Mouse (Mus musculus): Measurements from ENCODE around the gene Mtcp1.
A peak's percentile ranks its signal among the peaks of the same experiment; 100 is the strongest.

Gene Mtcp1

DNA sequence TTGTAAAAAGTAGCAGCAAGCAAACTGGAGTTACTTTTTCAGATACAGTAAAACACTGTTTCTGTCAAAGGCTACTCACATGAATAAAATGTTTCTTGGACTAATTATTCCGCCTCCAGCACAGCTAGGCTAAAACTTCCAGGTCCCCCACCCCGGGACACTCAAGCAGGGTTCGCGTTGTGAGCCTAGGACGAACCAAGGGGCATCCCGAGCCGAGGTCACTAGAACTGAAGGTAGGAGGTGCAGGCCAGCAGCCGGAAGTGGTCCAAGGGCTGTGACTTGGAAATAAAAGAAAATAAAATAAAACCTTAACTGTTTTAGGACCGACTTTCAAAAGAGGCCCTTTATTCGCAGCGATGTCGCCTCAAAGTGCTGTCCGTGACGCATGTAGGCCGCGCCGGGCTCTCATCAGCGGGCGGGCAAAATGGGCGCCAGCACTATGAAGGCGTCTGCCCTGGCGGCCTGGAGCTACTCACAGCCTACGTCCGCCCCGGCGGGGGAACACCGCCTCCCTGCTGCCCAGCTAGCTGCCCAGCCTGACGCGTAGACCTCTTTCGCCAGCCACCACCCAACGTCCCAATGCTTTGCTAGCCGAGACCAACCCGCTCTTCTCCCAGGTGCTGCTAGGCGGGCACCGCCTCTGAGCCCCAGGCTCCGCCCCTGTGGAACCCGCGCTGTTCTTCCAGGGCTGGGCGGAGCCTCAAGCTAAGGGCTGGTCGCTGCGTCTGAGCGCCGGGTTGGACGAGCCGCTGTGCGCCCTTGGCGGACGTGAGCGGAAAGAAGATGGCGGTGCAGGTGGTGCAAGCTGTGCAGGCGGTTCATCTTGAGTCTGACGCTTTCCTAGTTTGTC is at the start of gene Mtcp1, which contains the start of the genes Cmc4 and Brcc3:
TSS of gene Mtcp1 (minus strand) at position 653 of the 850 bp plus-strand sequence.
TSS of gene Cmc4 (minus strand) at position 649 of the 850 bp plus-strand sequence.
TSS of gene Brcc3 (plus strand) at position 693 of the 850 bp plus-strand sequence.
- peak; percentile 87 for DNase-seq (ENCODE audit: low spot score)

DNA sequence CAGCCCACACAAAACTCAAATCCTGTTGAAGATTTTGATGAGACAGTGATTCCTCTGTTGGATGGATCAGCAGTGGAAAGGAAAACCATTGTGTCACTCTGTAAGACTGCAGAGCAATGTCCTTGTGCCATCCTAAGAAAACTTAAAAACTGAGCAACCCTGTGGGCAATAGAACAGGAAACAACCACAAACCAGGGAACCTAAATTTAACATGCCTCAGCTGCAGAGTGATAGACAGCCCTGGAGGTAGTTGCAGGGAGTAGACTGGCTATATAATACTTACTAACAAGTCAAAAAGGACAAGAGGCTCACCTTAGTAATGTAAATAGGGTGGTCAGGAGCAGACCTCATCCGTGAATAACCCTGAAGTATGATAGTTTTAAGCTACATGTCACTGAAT is 38.2 kb upstream of the Mtcp1 start:
- no peak for DNase-seq (ENCODE audit: low spot score)

DNA sequence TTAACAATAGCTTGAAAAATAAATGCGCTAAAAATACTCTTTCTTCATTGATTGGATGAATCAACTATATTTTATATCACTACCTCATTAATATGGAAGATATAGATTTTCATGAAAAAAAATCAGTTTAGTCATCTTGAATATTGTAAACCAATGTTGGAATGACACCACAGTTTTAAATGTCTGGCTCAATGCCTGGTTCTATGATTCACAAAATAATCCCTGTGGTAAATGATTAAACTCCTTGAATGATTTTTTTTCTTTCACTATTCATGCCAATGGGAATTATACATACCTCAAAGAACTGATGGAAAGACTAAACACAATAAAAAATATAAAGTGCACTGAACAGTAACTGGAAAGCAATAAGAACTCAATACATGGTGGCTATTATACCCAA is 6.7 kb downstream of the Mtcp1 start:
- DNase-seq (ENCODE audit: low spot score), result no peak

DNA sequence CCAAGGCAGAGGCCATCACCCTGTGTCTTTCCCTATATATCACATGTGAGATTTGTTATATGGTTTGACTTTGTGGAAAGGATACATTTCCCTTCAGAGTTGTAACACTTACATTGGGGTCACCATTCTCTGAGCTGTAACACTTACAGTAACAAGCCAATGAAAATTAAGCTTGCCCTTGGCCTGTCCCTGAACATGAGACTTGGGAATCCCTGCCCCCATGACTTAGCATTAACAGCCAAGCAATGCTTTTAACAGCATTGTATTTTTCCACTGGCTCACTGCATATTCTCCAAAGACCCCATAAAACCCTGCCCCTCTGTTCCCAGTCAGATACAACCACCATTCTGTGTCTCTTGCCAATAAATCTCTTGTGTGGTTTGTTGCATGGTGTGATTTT is 13.0 kb downstream of the Mtcp1 start:
- no peak for DNase-seq (ENCODE audit: low spot score)

DNA sequence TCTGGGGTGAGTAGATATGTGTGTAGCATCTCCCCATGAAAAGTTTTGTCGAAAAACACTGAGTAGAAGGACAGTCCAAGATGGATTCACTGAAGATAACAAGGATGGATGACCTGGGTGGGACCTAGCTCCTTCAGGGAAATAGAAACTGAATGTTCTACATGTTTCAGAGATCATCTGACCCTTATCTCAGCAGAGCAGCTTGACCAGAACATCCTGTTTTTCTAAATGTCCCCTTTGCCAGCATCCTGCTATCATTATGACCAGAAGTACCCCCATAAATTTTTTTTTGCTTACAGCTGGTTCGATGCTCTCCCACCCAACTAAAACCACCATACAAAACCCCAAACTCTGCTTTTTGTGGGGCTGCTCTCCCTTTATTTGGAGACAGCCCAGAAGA is 13.7 kb downstream of the Mtcp1 start:
- DNase-seq (ENCODE audit: low spot score), result no peak

DNA sequence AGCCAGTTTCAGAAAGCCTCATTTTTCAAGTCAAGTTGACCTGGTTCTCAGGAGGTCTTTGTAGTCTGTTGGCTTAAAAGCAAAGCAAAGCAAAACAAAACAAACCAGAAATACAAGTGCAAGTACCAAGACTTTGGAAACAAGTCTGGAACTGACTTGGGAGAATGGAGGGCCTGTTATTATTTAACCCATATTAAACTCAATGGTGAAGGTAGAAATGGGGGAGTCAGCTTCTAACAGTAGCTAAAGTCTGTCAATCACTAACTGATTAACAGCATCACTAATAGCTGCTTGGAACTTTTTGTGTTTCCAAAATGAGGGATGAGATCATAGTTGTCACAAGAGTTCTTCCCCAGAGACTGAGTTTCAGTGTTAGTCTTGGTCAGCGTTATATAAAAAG is 16.9 kb downstream of the Mtcp1 start:
- no peak for DNase-seq (ENCODE audit: low spot score)

DNA sequence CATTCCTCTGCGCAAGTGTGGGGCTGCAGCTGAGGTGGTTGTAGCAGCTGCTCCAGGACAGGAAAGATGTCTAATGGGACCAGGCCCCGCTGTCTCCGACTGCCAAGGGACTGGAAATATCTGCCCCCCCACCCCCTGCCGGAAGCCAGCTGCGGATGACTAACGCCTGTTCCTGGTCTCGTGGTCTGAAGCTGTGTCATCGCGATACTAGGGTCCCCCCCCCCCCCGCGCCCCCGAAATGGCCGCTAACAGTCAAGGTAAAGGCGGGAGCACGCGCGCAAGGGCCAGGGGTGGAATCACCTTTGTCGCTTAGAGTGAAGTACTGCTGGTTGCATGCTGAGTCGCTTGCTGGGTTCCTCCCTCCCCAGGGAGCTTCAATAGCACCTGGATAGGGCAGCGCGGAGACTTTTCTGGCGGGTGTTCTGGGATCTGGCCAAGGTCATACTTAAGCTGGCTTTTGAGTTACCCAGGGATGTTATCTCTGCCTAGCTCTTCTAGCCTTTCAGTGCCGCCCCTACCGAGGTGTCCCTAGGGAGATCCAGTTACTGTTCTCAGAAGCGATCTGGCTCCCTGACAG is 34.1 kb downstream of the Mtcp1 start, which contains the start of the genes Fundc2 and F8:
TSS of gene Fundc2 (plus strand) at position 205 of the 577 bp plus-strand sequence.
TSS of gene F8 (minus strand) at position 421 of the 577 bp plus-strand sequence.
- peak; percentile 78 for DNase-seq (ENCODE audit: low spot score)

DNA sequence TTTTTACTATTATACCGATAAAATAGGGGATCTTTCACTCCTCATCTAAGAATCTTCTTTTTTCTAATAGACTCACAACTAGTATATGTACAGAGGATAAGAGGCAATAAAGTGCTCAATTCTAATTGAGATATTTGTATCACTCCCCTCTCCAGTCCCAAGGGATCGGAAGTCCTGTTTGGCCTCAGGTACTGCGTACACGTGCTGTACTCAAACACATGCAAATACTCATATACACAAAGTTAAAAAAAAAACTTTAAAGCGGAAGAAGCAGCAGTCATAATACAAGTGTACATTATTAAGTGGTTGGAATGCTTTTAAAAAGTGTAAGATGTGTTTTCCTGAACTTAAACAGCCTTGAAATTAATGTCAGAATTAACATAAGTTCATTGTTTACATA is 34.7 kb downstream of the Mtcp1 start:
- no peak for DNase-seq (ENCODE audit: low spot score)

DNA sequence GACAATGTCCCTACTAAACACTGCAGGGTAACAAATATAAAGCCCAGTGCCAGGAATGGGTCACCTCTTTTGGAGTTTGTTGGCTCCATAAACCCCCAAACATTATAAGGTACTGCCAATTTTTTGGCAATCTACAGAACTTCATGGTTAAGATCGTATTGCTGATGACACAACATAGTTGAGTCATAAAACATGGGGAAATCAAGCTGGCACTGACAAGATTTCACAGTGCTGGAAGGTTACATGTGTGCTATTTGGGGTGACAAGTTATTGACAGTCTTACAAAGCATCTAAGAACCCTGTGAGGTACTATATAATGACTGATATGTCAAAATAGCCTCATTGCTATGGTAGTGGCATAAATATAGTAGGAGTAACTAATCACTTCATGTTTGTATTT is 35.2 kb downstream of the Mtcp1 start:
- DNase-seq (ENCODE audit: low spot score), result no peak

DNA sequence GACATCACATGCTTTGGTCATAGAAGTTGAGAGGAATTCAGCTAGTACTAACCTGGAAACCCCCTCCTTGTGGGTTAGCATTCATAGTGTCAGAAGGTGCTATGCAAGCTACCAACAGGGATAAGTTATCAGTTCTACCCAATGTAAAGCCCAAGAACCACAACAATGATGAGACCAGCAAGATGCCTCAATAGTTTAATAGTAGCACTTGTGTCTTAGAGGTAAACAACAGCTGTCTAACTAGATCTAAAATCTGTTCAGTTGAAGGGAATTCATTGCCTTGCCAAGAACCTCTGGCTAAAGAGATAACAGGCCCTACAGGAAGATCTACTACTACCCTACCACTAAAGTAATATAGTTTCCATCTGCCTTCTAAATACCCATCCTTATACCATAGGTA is 39.6 kb downstream of the Mtcp1 start:
- no peak for DNase-seq (ENCODE audit: low spot score)

DNA sequence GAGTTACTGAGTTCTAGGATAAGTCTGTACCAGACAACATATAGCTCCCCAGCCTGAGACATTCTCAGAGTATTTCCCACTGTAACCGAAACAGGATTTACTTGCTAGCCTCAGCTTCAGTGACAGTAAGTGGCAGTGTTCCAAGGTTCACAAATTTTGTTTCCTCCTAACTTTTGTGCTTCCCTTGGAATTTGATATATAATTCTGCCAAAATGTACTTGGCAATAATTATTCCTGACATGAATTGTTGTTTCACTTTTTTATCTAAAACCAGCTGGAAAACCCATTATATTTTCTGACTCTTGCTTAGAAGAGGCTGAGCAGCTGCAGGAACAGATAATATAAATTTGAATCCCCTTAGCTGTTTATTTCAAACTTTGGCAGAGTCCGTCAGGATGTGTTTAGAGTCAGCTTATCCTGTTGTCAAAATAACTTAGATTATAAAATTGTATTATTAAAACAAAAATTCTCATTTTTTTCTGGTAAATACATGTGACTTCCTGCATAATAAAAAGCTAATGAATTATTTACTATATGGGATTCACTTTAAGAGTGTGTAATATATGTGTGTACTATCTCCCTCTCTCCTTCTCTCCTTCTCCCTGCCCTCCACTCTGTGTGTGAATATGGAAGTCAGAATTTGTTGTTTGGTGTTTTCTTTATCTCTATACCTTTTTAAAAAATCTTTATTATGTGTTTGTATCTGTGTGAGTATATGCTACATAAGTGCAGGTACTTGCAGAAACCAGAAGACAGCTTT is 43.5 kb downstream of the Mtcp1 start:
- DNase-seq (ENCODE audit: low spot score), result no peak

DNA sequence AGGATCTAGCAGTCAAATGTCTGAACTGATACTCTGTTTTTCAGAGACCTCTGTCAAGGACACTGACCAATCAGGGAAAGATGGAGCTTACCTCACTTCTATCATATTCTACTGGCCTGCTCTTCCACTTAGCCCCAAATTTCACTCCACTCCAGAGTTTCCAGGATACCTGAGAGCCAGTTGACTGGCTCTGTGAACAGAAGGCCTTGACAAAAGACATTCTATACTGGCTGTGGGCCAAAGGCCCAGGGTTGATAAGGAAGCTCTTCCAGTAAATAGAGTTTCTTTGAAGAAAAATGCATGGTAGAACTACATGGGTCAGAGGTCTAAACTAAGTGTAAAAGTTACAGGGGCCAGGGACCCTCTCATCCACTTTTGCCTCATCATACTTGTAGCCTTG is 46.2 kb downstream of the Mtcp1 start:
- DNase-seq (ENCODE audit: low spot score), result no peak

Measured in yolk sac, embryonic 10.5 days (tissue).